Mouse (Mus musculus): ENCODE measurements around the gene 1700001P01Rik.
"Not testable (repeated sequence)": the region's sequence is repeated elsewhere in the genome, so short reads cannot be mapped to it uniquely, and the experiment has no call there.

Gene 1700001P01Rik

GRCm38 (mm10) chr11:97744718-97745330 is 30.9 kb downstream of the 1700001P01Rik start:
- DNase-seq = peak; percentile 100

GRCm38 (mm10) chr11:97744063-97744717 is 31.5 kb downstream of the 1700001P01Rik start, which contains the start of gene Pip4k2b:
Pip4k2b (minus strand) TSS chr11:97744704.
- peak in 1 of 2 experiments; percentile 41 for DNase-seq

GRCm38 (mm10) chr11:97743423-97743822 is 32.3 kb downstream of the 1700001P01Rik start:
- DNase-seq = no peak

GRCm38 (mm10) chr11:97742591-97742990 is 33.1 kb downstream of the 1700001P01Rik start:
- DNase-seq = no peak

- DNase-seq = no peak
Measured at GRCm38 (mm10) chr11:97742157-97742556, 33.6 kb downstream of the 1700001P01Rik start.

GRCm38 (mm10) chr11:97740190-97740589 is 35.5 kb downstream of the 1700001P01Rik start:
- peak; percentile 59 to 73 for DNase-seq

GRCm38 (mm10) chr11:97739155-97739554 is 36.6 kb downstream of the 1700001P01Rik start:
- no peak for DNase-seq

- no peak for DNase-seq
Measured at GRCm38 (mm10) chr11:97738703-97739102, 37.0 kb downstream of the 1700001P01Rik start.

- no peak for DNase-seq
Measured at GRCm38 (mm10) chr11:97737600-97737999, 38.1 kb downstream of the 1700001P01Rik start.

GRCm38 (mm10) chr11:97736645-97737044 is 39.1 kb downstream of the 1700001P01Rik start:
- no peak for DNase-seq

GRCm38 (mm10) chr11:97734810-97735209 is 40.9 kb downstream of the 1700001P01Rik start:
- not testable (repeated sequence) for DNase-seq

GRCm38 (mm10) chr11:97733689-97734088 is 42.0 kb downstream of the 1700001P01Rik start:
- DNase-seq = no peak

GRCm38 (mm10) chr11:97728730-97729129 is 47.0 kb downstream of the 1700001P01Rik start:
- DNase-seq = no peak

- no peak for DNase-seq
Measured at GRCm38 (mm10) chr11:97728311-97728710, 47.4 kb downstream of the 1700001P01Rik start.

GRCm38 (mm10) chr11:97723709-97724108 is 52.0 kb downstream of the 1700001P01Rik start:
- DNase-seq = no peak

Measured in kidney, postnatal 25 days (tissue).